Mouse (Mus musculus) hindbrain, embryonic 12.5 days (tissue): ENCODE measurements around the gene Wfdc13. TPM values are rescaled to one million over a fixed set of nuclear protein-coding genes. Genes with fewer than 3 reads are reported as not detected.
"Not testable (repeated sequence)": the region's sequence is repeated elsewhere in the genome, so short reads cannot be mapped to it uniquely, and the experiment has no call there.

Experiments used
- ATAC-seq: fragments of 200-750 bp; cut with Nextera tagmentation; 2 replicates; pipeline ENCODE4 v1.8.0; 2017; ENCODE audit warnings: moderate TSS enrichment; ENCODE audit not compliant: low FRiP score
- H3K27ac ChIP-seq: fragments of 300-500 bp; sonication (generic); 2 replicates; pipeline ENCODE4 v1.5.1; 2016; ENCODE audit warnings: mild to moderate bottlenecking
- H3K27me3 ChIP-seq: fragments of 300-500 bp; sonication (generic); 2 replicates; pipeline ENCODE4 v1.6.1; 2016; ENCODE audit warnings: mild to moderate bottlenecking
- H3K36me3 ChIP-seq: fragments of 300-500 bp; sonication (generic); 2 replicates; pipeline ENCODE4 v1.6.1; 2016; ENCODE audit warnings: mild to moderate bottlenecking
- H3K4me1 ChIP-seq: fragments of 300-500 bp; sonication (generic); 2 replicates; pipeline ENCODE4 v1.6.1; 2016
- H3K4me2 ChIP-seq: fragments of 300-500 bp; sonication (generic); replicated peaks from 2 replicates; pipeline ENCODE4 v1.6.1; 2016; ENCODE audit warnings: mild to moderate bottlenecking
- H3K4me3 ChIP-seq: fragments of 300-500 bp; sonication (generic); 2 replicates; pipeline ENCODE4 v1.5.1; 2016; ENCODE audit warnings: mild to moderate bottlenecking
- H3K9ac ChIP-seq: fragments of 300-500 bp; sonication (generic); 2 replicates; pipeline ENCODE4 v1.6.1; 2016; ENCODE audit warnings: mild to moderate bottlenecking, moderate library complexity
- H3K9me3 ChIP-seq: fragments of 300-500 bp; sonication (generic); replicated peaks from 2 replicates; pipeline ENCODE4 v1.6.1; 2016; ENCODE audit warnings: mild to moderate bottlenecking
- WGBS: fragments of 180-500 bp; shearing (Covaris S2); methylation state at CpG from one replicate; pipeline ENCODE4 v1.1.7; 2016; 5-methylcytosine and 5-hydroxymethylcytosine counted together
- polyA plus RNA-seq: library from polyadenylated mRNA; unstranded; fragments of >200 nt; fragmentation: Nextera tagmentation; extraction: Ambion mirVana; gene quantifications from 2 replicates; pipeline ENCODE4 v1.2.1, GENCODE M21; 2016

The Wfdc13 gene
- polyA plus RNA-seq, 1 experiment from 2014 or later, result not detected

GRCm38 (mm10) chr2:164676916-164677685 lies 7.8 kb upstream of the Wfdc13 start:
- ATAC-seq, result no peak
- H3K9me3 ChIP-seq, result 0 out of 2 replicates have a peak, but pooled peaks cover 3% of the 10 kb centered on the region

GRCm38 (mm10) chr2:164678848-164679625 lies 5.9 kb upstream of the Wfdc13 start:
- Histone ChIP-seq H3K27me3 (no peaks in the 10 kb centered on the region), H3K36me3 (no peaks in the 10 kb centered on the region), H3K4me1 (0 out of 2 replicates have a peak, but pooled peaks cover 6% of the 10 kb centered on the region), H3K4me2 (peak overlapping the region; percentile 50), H3K9me3 (0 out of 2 replicates have a peak, but pooled peaks cover 3% of the 10 kb centered on the region), H3K4me3 (peak overlapping the region; percentile 26), H3K27ac (no peak overlapping the region), H3K9ac (no peak overlapping the region)
- 21% methylated on average over 19 of the region's 19 CpGs for WGBS
- ATAC-seq, result peak; percentile 60; the same call in 1 of the 2 replicates

More at GRCm38 (mm10) chr2:164676916-164677685, 7.8 kb upstream of the Wfdc13 start:
- no peak overlapping the region for H3K4me2 ChIP-seq
- no peak overlapping the region for H3K27ac ChIP-seq
- no peaks in the 10 kb centered on the region for H3K36me3 ChIP-seq
- no peaks in the 10 kb centered on the region for H3K27me3 ChIP-seq
- no peak overlapping the region for H3K9ac ChIP-seq
- H3K4me3 ChIP-seq, result no peak overlapping the region
- 86% methylated on average over 16 of the region's 16 CpGs for WGBS
- 0 out of 2 replicates have a peak, but pooled peaks cover 6% of the 10 kb centered on the region for H3K4me1 ChIP-seq

- 45% methylated on average over 3 of the region's 3 CpGs for WGBS
- no peak for ATAC-seq
Observed at GRCm38 (mm10) chr2:164679906-164680305, 5.0 kb upstream of the Wfdc13 start.

GRCm38 (mm10) chr2:164698201-164698600 lies 13.3 kb downstream of the Wfdc13 start, which contains the start of gene Spint4:
Gene Spint4, plus strand, starts transcription at chr2:164698501.
- Histone ChIP-seq H3K36me3 (no peaks in the 10 kb centered on the region), H3K27ac (no peak within 1 kb of the TSS), H3K9me3 (no peaks in the 10 kb centered on the region), H3K9ac (no peak within 1 kb of the TSS), H3K4me2 (no peak within 1 kb of the TSS), H3K4me3 (no peak within 1 kb of the TSS), H3K4me1 (no peaks in the 10 kb centered on the region), H3K27me3 (no peaks in the 10 kb centered on the region; the same call in 1 of the 2 replicates)
- ATAC-seq, result no peak
- WGBS, result 83% methylated on average over 4 of the region's 4 CpGs

More at GRCm38 (mm10) chr2:164679906-164680305, 5.0 kb upstream of the Wfdc13 start:
- Histone ChIP-seq H3K4me3 (no peak overlapping the region), H3K27me3 (no peaks in the 10 kb centered on the region), H3K4me1 (0 out of 2 replicates have a peak, but pooled peaks cover 6% of the 10 kb centered on the region), H3K9me3 (0 out of 2 replicates have a peak, but pooled peaks cover 3% of the 10 kb centered on the region), H3K27ac (no peak overlapping the region), H3K9ac (no peak overlapping the region), H3K36me3 (no peaks in the 10 kb centered on the region), H3K4me2 (no peak overlapping the region)

GRCm38 (mm10) chr2:164700959-164701358 lies 16.1 kb downstream of the Wfdc13 start:
- Histone ChIP-seq H3K27ac (no peak overlapping the region), H3K9me3 (no peaks in the 10 kb centered on the region), H3K4me1 (no peaks in the 10 kb centered on the region), H3K4me3 (no peak overlapping the region), H3K27me3 (no peaks in the 10 kb centered on the region), H3K9ac (no peak overlapping the region), H3K4me2 (no peak overlapping the region), H3K36me3 (no peaks in the 10 kb centered on the region)
- 86% methylated on average over 5 of the region's 5 CpGs for WGBS
- no peak for ATAC-seq

- no peaks in the 10 kb centered on the region for H3K4me1 ChIP-seq
- H3K9ac ChIP-seq, result no peak overlapping the region
- H3K4me2 ChIP-seq, result no peak overlapping the region
- H3K9me3 ChIP-seq, result no peaks in the 10 kb centered on the region
- no peaks in the 10 kb centered on the region for H3K36me3 ChIP-seq
- no peak overlapping the region for H3K4me3 ChIP-seq
- ATAC-seq, result no peak
- no peak overlapping the region for H3K27ac ChIP-seq
- no peaks in the 10 kb centered on the region for H3K27me3 ChIP-seq
- 93% methylated on average over 5 of the region's 5 CpGs for WGBS
Observed at GRCm38 (mm10) chr2:164701761-164702160, 16.9 kb downstream of the Wfdc13 start.

- no peaks in the 10 kb centered on the region for H3K27me3 ChIP-seq
- H3K4me3 ChIP-seq, result no peak overlapping the region
- no peaks in the 10 kb centered on the region for H3K36me3 ChIP-seq
- H3K27ac ChIP-seq, result no peak overlapping the region
- 78% methylated on average over 5 of the region's 5 CpGs for WGBS
- no peak overlapping the region for H3K9ac ChIP-seq
- H3K4me2 ChIP-seq, result no peak overlapping the region
- ATAC-seq, result no peak
- no peaks in the 10 kb centered on the region for H3K4me1 ChIP-seq
- no peaks in the 10 kb centered on the region for H3K9me3 ChIP-seq
Observed at GRCm38 (mm10) chr2:164704235-164704634, 19.3 kb downstream of the Wfdc13 start.

GRCm38 (mm10) chr2:164705328-164705727 lies 20.4 kb downstream of the Wfdc13 start:
- H3K27ac ChIP-seq, result no peak overlapping the region
- H3K9me3 ChIP-seq, result no peaks in the 10 kb centered on the region
- H3K36me3 ChIP-seq, result no peaks in the 10 kb centered on the region
- H3K27me3 ChIP-seq, result no peaks in the 10 kb centered on the region
- no peak overlapping the region for H3K4me2 ChIP-seq
- no peaks in the 10 kb centered on the region for H3K4me1 ChIP-seq
- 94% methylated on average over 6 of the region's 6 CpGs for WGBS
- no peak for ATAC-seq
- H3K9ac ChIP-seq, result no peak overlapping the region
- H3K4me3 ChIP-seq, result no peak overlapping the region

GRCm38 (mm10) chr2:164705991-164706390 lies 21.1 kb downstream of the Wfdc13 start:
- H3K27ac ChIP-seq, result no peak overlapping the region
- H3K4me1 ChIP-seq, result no peaks in the 10 kb centered on the region
- no peak overlapping the region for H3K4me3 ChIP-seq
- H3K4me2 ChIP-seq, result no peak overlapping the region
- 88% methylated on average over 14 of the region's 14 CpGs for WGBS
- H3K27me3 ChIP-seq, result no peaks in the 10 kb centered on the region
- no peaks in the 10 kb centered on the region for H3K36me3 ChIP-seq
- H3K9me3 ChIP-seq, result no peaks in the 10 kb centered on the region
- H3K9ac ChIP-seq, result no peak overlapping the region
- ATAC-seq, result no peak

- Histone ChIP-seq H3K27ac (no peak within 1 kb of the TSS), H3K4me1 (no peaks in the 10 kb centered on the region), H3K9me3 (no peaks in the 10 kb centered on the region), H3K9ac (no peak within 1 kb of the TSS), H3K36me3 (no peaks in the 10 kb centered on the region), H3K4me2 (no peak within 1 kb of the TSS), H3K27me3 (no peaks in the 10 kb centered on the region), H3K4me3 (no peak within 1 kb of the TSS)
- no peak for ATAC-seq
- 84% methylated on average over 6 of the region's 6 CpGs for WGBS
Observed at GRCm38 (mm10) chr2:164715005-164715404, 30.1 kb downstream of the Wfdc13 start, which contains the start of gene Spint5. Gene Spint5, plus strand, starts transcription at chr2:164715305.

- ATAC-seq, H3K9me3 ChIP-seq, H3K4me3 ChIP-seq, H3K36me3 ChIP-seq, H3K27ac ChIP-seq, H3K9ac ChIP-seq, H3K4me1 ChIP-seq, H3K27me3 ChIP-seq, H3K4me2 ChIP-seq: not testable (repeated sequence)
- 90% methylated on average over 23 of the region's 23 CpGs for WGBS
Observed at GRCm38 (mm10) chr2:164716194-164716786, 31.4 kb downstream of the Wfdc13 start.

- WGBS, result 60% methylated on average over 4 of the region's 4 CpGs
- no peak overlapping the region for H3K9ac ChIP-seq
- H3K4me3 ChIP-seq, result no peak overlapping the region
- H3K36me3 ChIP-seq, result no peaks in the 10 kb centered on the region
- no peaks in the 10 kb centered on the region for H3K27me3 ChIP-seq
- H3K4me1 ChIP-seq, result no peaks in the 10 kb centered on the region
- no peak overlapping the region for H3K27ac ChIP-seq
- H3K4me2 ChIP-seq, result no peak overlapping the region
- no peak for ATAC-seq
- no peaks in the 10 kb centered on the region for H3K9me3 ChIP-seq
Observed at GRCm38 (mm10) chr2:164723276-164723675, 38.4 kb downstream of the Wfdc13 start.
